Mouse (Mus musculus) midbrain, postnatal 0 days (tissue): Measurements from ENCODE around the gene Hspa12b. TPM values are rescaled to one million over a fixed set of nuclear protein-coding genes. Genes with fewer than 3 reads are reported as not detected.

Experiments
- ATAC-seq: fragments of 200-750 bp; cut with Nextera tagmentation; 2 replicates; pipeline ENCODE4 v1.8.0; 2017; ENCODE audit warnings: moderate number of reproducible peaks, mild to moderate bottlenecking, moderate TSS enrichment, moderate library complexity; ENCODE audit not compliant: low FRiP score
- DNase-seq: peaks from one replicate; pipeline ENCODE4 v3.0.0-alpha.2; 2015; ENCODE audit warnings: low spot score
- H3K27ac ChIP-seq: fragments of 300-500 bp; sonication (generic); 2 replicates; pipeline ENCODE4 v1.5.1; 2014; ENCODE audit warnings: low read depth, mild to moderate bottlenecking, low read length, mixed read lengths
- H3K27me3 ChIP-seq: fragments of 300-500 bp; sonication (generic); 2 replicates; pipeline ENCODE4 v1.6.1; 2014; ENCODE audit warnings: low read length, control low read depth, mixed read lengths; ENCODE audit not compliant: insufficient read depth
- H3K36me3 ChIP-seq: fragments of 300-500 bp; sonication (generic); 2 replicates; pipeline ENCODE4 v1.6.1; 2014; ENCODE audit warnings: low read length, control low read depth, mixed read lengths; ENCODE audit not compliant: insufficient read depth
- H3K4me1 ChIP-seq: fragments of 300-500 bp; sonication (generic); 2 replicates; pipeline ENCODE4 v1.6.1; 2014; ENCODE audit warnings: mild to moderate bottlenecking, control low read depth, antibody characterized with exemption, low read length, mixed read lengths; ENCODE audit not compliant: insufficient read depth
- H3K4me2 ChIP-seq: fragments of 300-500 bp; sonication (generic); 2 replicates; pipeline ENCODE4 v1.6.1; 2014; ENCODE audit warnings: low read depth, mild to moderate bottlenecking, low read length, mixed read lengths; ENCODE audit not compliant: poor library complexity, severe bottlenecking
- H3K4me3 ChIP-seq: fragments of 300-500 bp; sonication (generic); 2 replicates; pipeline ENCODE4 v1.5.1; 2014; ENCODE audit warnings: low read depth, mild to moderate bottlenecking, low read length, moderate library complexity
- H3K9ac ChIP-seq: fragments of 300-500 bp; sonication (generic); replicated peaks from 2 replicates; pipeline ENCODE4 v1.6.1; 2014; ENCODE audit warnings: mild to moderate bottlenecking, low read length, moderate library complexity, mixed read lengths; ENCODE audit not compliant: poor library complexity, severe bottlenecking
- H3K9me3 ChIP-seq: fragments of 300-500 bp; sonication (generic); 2 replicates; pipeline ENCODE4 v1.6.1; 2016; ENCODE audit warnings: low read length, control low read depth
- CTCF ChIP-seq: IDR thresholded peaks from 2 replicates; pipeline ENCODE4 v1.5.1; 2016; ENCODE audit warnings: antibody characterized with exemption, mild to moderate bottlenecking
- WGBS: fragments of 180-500 bp; shearing (Covaris S2); extraction: QIAGEN DNeasy Blood & Tissue Kit; methylation state at CpG from one replicate; pipeline ENCODE4 v1.1.7; 2014; 5-methylcytosine and 5-hydroxymethylcytosine counted together
- polyA plus RNA-seq: library from polyadenylated mRNA; unstranded; fragments of >200 nt; fragmentation: Nextera tagmentation; extraction: Ambion mirVana; gene quantifications from 2 replicates; pipeline ENCODE4 v1.2.1, GENCODE M21; 2015
- total RNA-seq: library from RNA; depleted of rRNA; stranded (reverse); fragments of >200 nt; gene quantifications from 2 replicates; pipeline ENCODE4 v1.2.3, GENCODE M21; 2014

Hspa12b gene
- total and polyA plus RNA-seq, 2 experiments from 2014 or later, result 2.9 to 11.1 TPM

DNA sequence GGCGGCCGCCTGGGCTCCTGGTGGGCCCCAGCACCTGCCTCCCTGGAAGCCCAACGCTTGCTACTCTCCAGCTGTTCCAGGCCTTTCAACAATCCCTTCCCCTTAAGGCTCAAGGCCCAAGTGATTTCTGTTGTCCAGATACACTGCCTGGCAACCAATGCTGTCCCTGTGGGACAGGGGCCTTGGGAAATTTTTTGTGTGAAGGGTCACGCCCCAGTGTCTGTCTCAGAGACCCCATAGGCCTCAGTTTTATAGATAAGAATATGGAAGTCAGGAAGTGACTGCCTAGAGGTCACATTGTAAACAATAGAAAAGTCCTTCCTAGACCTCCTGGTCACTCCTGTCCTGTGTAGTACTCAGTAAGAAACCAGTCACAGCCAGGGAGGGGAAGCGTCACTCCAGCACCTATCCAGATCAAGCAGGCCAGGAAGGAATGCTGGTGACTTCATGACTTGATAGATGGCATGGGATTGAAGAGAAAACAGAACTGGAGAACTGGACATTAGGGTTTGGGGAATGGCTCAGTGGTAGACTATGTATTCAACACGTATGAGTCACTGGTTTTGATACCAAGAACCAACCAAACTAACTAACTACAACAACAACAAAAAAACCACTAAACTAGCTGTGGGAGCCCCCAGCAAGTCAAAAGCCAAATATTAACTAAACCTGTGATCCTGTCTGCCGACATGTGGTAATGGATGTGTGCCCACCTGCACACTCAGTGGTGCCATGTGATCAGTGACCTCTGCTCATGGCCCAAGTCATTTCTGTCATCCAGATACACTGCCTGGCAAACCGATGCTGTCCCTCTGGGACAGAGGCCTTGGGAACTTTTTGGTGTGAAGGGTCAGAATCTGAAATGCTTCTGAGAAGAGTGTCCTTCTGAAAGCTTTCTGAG lies 21.5 kb downstream of the Hspa12b start:
- Histone ChIP-seq H3K4me1 (no peaks in the 10 kb centered on the region), H3K36me3 (peaks cover 75% of the 10 kb centered on the region), H3K27me3 (no peaks in the 10 kb centered on the region), H3K4me2 (no peak overlapping the region), H3K9me3 (no peaks in the 10 kb centered on the region), H3K4me3 (no peak overlapping the region), H3K27ac (no peak overlapping the region), H3K9ac (no peak overlapping the region)
- no peak for TF ChIP-seq CTCF
- 91% methylated on average over 8 of the region's 8 CpGs for WGBS
- ATAC-seq, result no peak
- DNase-seq, result no peak

DNA sequence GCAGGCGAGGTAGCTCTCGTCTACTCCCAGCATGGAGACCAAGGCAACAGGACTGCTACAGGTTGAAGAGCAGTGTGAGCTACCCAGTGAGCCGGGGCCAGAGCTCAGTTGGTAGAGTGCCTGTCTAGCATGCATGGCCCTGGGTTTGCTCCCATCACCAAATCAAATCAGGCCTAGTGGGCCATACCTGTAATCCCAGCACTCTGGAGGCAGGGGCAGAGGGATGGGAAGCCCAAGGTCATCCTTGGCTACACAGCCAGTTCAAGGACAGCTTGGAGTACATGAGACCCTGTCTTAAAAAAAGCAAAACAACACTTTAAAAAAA lies 22.1 kb downstream of the Hspa12b start:
- no peak for ATAC-seq
- H3K4me3 ChIP-seq, result no peak overlapping the region
- 94% methylated on average over 3 of the region's 3 CpGs for WGBS
- no peak overlapping the region for H3K9ac ChIP-seq
- no peak overlapping the region for H3K27ac ChIP-seq
- no peak for DNase-seq
- no peak for TF ChIP-seq CTCF
- no peaks in the 10 kb centered on the region for H3K4me1 ChIP-seq
- no peaks in the 10 kb centered on the region for H3K9me3 ChIP-seq
- H3K4me2 ChIP-seq, result no peak overlapping the region
- peaks cover 75% of the 10 kb centered on the region for H3K36me3 ChIP-seq
- H3K27me3 ChIP-seq, result no peaks in the 10 kb centered on the region

DNA sequence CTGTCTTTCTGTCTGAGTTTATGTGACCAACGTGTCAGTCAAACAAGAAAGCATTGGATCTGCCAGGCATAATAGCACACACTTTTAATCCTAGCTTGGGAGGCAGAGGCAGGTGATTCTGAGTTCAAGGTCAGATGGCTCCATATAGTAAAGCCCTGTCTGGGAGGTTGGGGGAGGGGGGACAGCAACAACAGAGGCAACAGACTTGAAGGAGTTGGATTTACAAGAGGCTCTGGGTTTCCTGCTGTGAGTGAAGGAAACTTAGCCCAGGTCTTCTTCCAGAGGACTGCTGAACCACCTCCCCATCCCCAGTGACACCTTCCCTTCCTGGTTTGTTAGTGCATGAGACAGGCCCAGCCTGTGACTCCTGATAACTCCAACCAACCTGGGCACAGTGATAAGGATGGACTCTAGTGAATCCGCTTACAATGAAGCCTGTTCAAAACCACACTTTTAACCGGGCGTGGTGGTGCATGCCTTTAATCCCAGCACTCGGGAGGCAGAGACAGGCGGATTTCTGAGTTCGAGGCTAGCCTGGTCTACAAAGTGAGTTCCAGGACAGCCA lies 25.2 kb downstream of the Hspa12b start:
- WGBS, result 99% methylated on average over 7 of the region's 7 CpGs

DNA sequence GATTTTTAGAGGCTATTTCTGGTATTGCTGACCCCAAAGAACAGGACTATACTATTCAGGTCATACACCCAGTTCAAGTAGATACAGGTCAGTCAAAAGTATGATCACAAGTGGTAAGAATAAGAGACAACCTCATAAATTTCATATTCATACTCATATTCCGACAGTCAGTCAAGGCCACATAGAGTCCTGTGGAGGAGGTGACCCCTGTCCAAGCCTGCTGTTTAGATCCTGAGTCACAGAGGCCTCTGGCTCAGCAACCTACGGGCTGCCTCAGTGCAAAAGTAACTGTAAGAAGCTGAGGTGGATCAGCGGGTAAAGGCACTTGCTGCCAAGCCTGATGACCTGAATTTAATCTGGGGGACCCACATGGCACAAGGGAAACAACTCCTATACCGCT lies 27.0 kb downstream of the Hspa12b start:
- Histone ChIP-seq H3K4me1 (peaks cover 8% of the 10 kb centered on the region; the same call in 1 of the 2 replicates), H3K27me3 (no peaks in the 10 kb centered on the region), H3K9me3 (no peaks in the 10 kb centered on the region), H3K9ac (no peak overlapping the region), H3K36me3 (peaks cover 29% of the 10 kb centered on the region), H3K4me3 (no peak overlapping the region), H3K4me2 (no peak overlapping the region), H3K27ac (no peak overlapping the region)
- ATAC-seq (no peak), DNase-seq (no peak)
- TF ChIP-seq CTCF, result no peak
- 87% methylated on average over 4 of the region's 4 CpGs for WGBS

More for the DNA sequence above, 25.2 kb downstream of the Hspa12b start:
- no peaks in the 10 kb centered on the region for H3K27me3 ChIP-seq
- H3K9me3 ChIP-seq, result no peaks in the 10 kb centered on the region
- no peaks in the 10 kb centered on the region for H3K4me1 ChIP-seq
- H3K36me3 ChIP-seq, result peaks cover 47% of the 10 kb centered on the region
- no peak for TF ChIP-seq CTCF
- no peak overlapping the region for H3K4me2 ChIP-seq
- H3K4me3 ChIP-seq, result no peak overlapping the region
- ATAC-seq (no peak), DNase-seq (no peak)
- no peak overlapping the region for H3K9ac ChIP-seq
- no peak overlapping the region for H3K27ac ChIP-seq

DNA sequence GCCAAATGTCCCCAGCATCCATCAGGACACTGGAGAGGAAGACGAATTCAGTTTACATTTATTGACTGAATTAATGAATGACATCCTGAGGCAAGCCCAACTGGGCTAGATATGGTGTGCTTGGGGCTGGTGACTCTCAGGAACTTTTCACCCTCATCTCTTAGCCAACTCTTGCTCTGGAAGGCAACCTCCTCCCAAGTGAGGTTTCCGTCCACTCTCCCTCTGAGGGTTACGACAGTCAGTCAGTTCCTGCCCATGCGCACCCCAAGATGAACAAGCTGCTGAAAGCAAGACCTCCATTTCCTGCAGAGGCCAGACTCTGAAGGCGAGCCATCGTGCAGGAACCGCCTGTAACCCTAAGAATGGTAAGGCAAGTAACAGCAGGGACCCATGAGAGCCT lies 29.9 kb downstream of the Hspa12b start:
- H3K36me3 ChIP-seq, result peaks cover 11% of the 10 kb centered on the region
- ATAC-seq (no peak), DNase-seq (no peak)
- H3K4me3 ChIP-seq, result no peak overlapping the region
- peaks cover 8% of the 10 kb centered on the region; the same call in 1 of the 2 replicates for H3K4me1 ChIP-seq
- H3K27me3 ChIP-seq, result no peaks in the 10 kb centered on the region
- no peak overlapping the region for H3K9ac ChIP-seq
- no peak for TF ChIP-seq CTCF
- 94% methylated on average over 7 of the region's 7 CpGs for WGBS
- no peak overlapping the region for H3K27ac ChIP-seq
- no peak overlapping the region for H3K4me2 ChIP-seq
- H3K9me3 ChIP-seq, result no peaks in the 10 kb centered on the region

DNA sequence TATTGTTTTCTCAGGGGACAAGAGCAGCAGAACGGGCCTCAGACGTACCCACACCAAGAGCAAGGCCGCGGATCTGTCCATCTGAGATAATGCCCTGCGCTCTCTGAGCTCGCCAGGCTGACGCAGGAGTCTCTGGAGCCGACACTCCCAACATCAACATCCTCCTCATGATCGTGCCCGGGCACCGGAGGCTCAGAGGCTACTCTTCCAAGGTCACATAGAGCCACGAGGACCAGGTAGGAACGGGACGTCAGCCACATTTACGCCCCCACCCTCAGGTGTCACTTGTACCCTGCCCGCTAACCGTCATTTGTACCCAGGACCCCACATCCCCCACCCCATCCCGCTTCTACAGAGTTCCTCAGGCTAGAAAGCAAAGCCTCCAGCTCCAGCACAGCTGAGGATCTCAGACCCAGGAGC lies 32.4 kb downstream of the Hspa12b start:
- Histone ChIP-seq H3K4me1 (peaks cover 8% of the 10 kb centered on the region; the same call in 1 of the 2 replicates), H3K4me2 (peak overlapping the region; percentile 92), H3K9me3 (no peaks in the 10 kb centered on the region), H3K27me3 (no peaks in the 10 kb centered on the region), H3K36me3 (no peaks in the 10 kb centered on the region), H3K9ac (peak overlapping the region; percentile 66), H3K27ac (peak overlapping the region; percentile 80), H3K4me3 (peak overlapping the region; percentile 72)
- no peak for TF ChIP-seq CTCF
- ATAC-seq (peak; percentile 71), DNase-seq (peak; percentile 38)
- WGBS, result under 1% methylated on average over 17 of the region's 18 CpGs
